Mouse (Mus musculus) urinary bladder, postnatal 14 days (tissue): ENCODE results near the gene Ccdc9b.

ENCODE experiments used
- DNase-seq: peaks from one replicate; pipeline ENCODE4 v3.0.0; 2021; ENCODE audit warnings: low spot score

Ccdc9b gene

DNA sequence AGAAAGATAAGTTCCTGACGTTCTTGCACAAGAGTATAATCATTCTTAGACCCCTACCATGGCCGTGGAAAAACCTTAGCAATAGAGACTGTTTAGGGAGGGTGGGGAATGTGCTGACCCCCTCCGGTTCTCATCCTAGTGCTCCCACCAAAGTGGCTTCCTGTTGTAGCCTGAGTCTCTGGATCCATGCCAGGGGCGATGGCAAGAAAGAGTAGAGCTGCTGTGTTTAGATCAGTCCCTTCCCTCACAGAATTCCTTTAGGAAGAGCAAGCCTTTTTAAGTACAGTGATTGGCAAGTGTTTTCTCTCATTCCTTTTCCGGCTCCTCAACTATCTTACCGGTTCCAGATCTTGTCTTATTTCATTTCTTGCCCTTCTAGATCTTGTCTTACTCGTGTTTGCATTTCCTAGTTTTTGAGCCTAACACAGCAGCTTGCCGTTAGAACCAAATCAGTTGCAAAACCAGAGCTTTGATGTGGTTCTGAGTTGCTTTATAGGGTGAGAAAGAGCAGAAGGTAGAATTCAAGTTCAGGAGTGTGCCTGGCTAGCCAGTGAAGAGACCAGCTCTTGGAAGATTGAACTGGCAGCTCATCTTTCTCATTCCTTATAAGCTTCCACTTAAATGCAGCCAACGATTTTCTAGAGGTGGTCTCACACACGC is 15.0 kb downstream of the Ccdc9b start:
- DNase-seq = no peak

DNA sequence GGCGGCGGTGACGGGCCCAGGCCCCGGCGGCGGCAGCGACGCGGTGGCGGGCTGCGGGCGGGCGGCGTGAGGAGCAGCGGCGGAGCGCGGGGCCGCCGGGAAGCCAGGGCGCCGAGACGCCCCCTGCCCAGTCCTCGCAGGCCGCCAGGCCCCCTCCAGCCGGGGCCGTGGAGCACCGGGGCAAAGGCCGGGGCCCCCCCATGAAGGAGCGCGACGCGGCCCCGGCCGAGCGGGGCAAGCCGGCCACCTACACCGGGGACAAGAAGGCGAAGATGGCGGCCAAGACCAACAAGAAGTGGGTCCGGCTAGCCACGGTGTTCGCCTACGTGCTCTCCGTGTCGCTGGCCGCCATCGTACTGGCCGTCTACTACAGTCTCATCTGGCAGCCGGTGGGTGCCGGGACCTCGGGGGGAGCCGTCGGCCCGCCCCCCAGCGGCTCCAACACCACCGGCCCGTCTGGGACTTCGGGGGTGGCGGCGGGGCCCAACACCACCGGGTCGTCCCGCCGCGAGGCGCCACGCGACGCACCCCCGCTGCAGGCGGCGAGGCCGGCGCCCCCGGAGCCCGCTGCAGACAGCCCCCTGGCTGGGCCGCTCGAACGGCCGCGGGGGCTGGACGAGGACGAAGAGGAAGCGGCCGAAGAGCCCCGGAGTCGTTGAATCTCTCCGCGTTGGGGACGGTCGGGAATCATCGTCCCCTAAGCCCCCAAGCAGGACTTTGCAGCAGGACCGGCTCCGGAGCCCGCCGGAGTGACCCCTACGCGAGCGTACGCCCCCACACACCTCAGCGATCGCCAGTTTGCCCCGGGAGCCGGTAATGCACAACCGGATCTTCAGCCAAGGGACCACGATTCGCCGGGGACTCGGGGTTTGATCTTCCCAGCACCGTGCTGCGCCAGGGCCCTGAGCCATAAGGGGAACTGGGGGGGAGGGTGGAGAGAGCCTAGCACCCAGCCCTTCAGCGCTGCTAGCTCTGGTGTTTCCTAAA is 16.3 kb downstream of the Ccdc9b start:
- DNase-seq = no peak

DNA sequence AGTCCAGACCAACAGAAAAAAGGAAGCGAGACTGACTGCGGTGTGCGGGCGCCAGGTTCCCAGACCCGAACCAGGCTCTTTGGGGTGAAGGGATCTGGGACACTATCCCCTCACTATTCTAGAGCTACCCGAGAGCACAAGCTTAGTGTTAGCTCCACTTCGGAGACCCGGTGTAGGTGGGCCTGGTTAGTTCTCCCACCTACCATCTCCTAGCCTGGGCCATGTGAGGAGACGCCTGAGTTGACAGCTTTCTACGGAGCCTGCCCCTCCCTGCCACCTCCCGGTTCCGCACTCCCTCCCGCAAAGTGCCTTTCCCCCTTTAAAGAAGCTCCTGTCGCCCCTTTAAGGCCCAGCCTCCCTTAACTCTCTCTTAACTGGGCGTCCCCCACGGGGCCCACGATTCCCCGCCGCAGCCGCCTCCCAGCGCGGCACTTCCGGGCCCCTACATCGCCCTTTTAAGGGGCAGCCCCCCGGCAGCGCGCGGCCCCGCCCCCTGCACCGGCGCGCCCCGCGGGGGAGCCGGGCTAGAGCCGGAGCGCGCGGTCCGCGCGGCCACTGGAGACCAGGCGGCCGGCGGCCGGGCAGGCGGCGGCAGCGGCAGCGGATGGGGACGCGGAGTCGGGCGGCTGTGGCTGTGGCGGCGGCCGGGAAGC is 17.1 kb downstream of the Ccdc9b start, which contains the start of gene Inafm2:
Gene Inafm2, plus strand, starts transcription at position 527 of the 653 bp plus-strand sequence.
- DNase-seq = peak; percentile 90

DNA sequence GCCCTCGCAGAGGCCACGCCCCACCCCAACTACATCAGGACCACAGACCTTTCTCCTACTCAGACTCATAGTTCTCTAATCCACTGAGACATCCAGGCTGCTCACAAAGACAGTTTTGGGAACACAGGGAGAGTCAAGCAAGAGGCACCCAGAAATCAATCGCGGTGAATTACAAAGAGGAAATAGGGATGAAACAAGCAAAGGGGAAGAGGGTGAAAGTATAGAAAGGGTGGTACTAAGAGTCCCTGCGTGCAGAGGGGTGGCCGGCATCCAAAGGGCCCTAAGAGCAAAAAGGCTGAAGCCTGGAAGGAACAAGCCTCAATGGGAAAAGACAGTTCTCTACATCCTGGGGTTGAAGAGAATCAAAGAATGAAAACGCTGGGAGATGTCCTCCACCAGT is 17.8 kb downstream of the Ccdc9b start:
- no peak for DNase-seq

DNA sequence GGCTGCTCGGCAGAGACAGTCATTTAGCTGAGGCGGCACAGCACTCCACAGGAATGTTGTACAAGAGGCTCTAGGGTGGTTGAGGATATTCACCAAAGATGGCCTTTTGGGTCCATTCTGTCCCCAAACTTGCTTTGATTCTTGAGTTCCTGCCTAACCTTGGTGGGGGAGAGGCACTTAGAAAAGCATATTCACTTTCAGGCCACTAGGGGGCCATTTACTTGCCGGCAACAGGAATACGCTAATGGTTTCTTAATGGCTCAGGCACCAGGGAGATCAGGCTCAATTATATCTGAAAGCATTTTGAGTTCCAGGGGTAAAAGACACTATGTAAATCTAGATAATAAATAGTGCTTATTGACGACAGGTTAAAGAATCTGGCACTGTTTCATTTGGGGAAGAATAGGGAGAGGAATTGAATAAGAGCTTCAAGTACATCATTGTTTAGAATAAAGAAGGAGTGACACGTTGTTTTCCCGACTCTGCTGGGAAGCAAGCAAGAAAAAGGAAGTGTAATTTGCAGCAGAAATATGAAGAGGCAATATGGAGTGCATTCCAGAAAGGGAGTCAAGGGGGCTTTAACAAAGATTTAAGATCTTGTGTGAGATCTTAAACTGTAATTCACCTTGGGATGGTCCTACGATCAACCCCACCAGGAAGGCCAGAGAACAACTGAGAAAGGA is 19.1 kb downstream of the Ccdc9b start:
- DNase-seq = no peak

DNA sequence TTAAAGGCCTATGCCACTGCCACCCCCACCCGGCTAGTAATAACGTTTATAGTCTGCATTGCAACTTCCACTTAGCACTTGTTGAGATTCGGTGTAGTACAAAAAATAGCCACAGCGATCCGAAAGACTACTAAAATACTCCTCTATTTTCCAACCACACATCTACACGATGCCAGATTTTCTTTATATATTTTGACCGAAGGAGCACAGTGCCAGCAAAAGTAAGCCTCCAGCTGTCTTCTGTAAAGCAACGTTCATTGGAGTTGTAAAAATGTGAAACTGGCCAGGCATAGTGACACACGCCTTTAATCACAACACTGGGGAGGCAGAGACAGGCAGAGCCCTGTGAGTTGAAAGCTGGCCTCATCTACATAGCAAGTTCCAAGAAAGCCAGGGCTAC is 21.3 kb downstream of the Ccdc9b start:
- DNase-seq = no peak

DNA sequence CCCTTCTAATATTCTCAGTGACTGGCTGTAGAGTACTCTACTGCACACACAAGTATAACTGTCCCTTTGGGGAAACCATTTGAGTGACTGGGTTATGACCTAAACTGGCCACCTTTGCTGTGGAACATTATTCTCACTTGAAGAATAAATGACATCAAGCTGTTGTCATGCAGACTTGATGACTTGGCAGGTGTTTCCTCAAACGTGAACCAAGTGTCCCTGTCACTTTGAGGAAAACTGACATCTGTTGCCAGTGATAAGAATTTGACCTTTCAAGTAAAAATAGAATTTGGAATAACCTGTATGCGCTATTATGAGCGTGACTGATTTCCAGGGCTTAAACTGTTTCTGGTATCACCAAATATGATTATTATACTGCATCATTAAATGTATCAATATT is 22.1 kb downstream of the Ccdc9b start:
- no peak for DNase-seq

DNA sequence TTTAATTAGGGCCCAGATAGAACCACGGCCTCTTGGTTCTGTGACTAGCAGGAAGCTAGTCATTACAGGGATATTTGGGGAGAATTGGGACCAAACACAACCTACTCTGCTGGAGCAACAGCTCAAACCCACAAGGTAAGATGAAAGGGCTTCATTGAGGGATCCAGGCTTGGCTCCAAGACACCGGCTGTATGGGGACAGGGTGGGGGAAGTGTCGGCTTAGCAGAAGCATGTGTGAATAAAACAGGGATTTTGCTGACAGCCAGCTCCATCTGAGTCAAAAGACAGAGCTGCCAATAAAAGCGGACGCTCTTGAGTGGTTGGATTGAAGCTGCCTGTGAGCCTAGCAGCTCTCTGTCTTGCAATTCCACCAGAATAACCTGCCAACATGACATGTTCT is 29.1 kb downstream of the Ccdc9b start:
- no peak for DNase-seq

DNA sequence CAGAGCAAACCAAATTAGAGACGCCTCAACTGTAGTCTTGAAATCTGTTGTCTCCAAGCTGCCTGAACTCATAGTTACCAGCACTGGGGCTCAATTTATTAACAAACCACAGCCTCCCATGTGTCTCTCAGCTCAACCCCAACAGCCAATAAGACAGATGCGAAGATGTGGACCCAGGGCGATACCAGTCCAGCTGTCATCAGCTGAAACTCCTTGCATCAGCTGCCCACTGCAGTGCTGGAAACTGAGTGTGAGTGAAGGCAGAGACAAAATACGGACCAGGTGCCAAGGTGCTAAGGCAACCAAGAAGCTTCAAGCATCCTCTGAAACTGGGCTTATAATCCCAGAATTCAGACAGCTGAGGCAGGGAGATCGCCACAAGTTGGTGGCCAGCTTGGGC is 30.5 kb downstream of the Ccdc9b start:
- DNase-seq = no peak

DNA sequence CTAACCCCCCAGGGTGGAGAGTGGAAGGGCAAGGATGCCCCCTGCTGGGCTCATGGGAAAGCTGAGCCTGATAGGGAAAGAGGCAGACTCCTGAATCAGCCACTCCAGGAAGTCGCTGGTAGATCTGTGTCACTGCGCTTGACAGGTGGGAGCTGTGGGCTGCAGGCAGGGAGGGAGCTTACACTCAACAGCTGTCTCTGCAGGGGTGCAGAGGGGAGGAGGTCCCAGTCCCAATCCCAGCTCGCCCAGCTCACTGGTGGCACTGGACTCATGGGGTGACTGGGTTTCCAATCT is 31.9 kb downstream of the Ccdc9b start:
- peak; percentile 71 for DNase-seq

DNA sequence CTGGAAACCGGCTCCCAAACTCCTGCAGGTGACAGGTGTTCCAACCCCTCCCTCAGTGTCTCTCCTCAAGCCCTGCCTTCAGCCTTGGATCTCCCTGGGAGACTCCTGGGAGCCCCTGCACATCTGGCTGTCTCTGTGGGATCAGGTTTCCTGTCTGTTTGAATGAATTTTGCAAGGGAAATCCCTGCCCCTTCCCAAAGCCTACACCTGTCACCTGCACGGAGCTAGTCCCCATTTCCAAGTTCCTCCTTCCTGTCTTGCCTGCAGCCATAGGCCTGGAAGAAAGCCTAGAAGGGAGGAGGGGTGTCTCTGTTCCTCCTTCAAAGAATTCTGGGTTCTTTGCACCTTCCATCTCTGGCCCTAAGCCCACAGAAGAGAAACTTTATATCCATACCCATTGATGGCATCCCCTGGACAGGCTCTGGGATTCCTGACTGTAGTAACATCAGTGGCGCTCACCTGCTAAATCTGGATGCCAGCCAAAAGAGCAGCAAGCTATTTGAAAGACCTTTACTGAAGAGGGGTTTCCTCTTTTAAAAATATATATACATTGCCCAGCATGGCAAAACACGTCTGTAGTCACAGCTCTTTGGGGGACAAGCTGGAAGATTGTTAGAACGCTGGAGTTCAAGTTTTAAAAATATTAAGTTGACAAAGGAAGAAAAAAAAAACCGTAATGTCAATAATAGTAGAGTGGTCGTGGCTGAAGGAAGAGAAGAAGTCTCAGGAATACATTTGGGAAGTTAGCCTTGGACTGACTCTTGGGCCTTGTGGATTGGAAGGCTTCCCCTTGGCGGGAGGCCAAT is 32.4 kb downstream of the Ccdc9b start:
- DNase-seq = no peak

DNA sequence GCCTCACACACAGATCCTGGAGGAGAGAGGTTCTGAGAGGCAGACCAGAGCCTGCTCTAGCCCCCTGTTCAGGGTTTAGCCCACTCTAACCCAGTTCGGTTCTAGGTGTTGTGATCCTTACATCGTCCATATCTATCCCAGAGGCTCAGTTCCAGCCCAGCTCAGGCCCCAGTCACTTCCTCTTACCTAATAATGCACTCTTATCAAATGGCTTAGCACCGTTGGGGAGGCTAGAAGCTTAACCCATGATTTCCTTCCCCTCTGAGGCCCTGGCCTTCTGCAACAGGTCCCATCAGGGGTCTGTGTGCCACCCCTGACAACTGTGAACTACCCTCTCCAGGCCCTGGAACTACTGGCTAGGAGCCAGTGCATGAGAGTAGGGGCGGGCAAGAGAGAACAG is 33.3 kb downstream of the Ccdc9b start:
- no peak for DNase-seq

DNA sequence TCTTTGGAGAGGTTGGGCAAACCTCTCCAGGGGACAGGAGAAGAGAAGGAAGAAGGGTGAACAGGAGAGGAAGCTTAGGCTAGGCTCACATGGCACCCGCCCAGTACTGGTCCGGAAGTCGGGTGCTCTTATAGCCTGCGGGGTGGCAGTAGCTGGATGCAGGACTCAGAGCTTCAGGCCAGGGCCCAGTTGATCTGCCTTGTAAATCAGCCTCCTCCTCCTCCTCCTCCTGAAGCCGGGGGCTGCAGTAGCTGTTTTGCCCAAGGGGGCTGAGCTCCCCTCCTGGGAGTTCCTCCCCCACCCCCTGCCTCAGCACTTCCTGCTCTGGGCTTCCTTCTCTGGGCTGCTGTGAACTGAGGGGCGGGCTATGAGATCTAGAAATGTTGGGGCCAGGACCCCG is 34.1 kb downstream of the Ccdc9b start, which contains the start of gene Plcb2:
Gene Plcb2, minus strand, starts transcription at position 102 of the 400 bp plus-strand sequence.
- DNase-seq = no peak

DNA sequence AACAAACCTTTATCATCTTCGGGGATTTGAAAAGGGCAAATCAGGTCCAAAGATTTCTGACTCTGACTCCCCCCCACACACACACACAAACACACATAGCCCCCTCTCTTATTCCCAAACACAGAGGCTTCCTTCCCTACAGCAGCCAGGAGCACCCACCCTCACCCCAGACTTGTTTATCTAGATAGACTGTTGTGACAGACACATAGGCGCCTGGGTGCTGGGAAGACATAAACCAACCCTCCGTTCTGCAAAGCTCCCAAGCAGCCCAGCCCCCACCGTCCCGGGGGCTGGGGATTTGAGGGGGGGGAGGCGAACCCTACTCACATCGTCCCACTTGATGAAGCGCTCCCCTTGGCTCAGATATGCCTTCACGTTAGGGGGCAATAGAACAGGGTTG is 34.5 kb downstream of the Ccdc9b start:
- no peak for DNase-seq

DNA sequence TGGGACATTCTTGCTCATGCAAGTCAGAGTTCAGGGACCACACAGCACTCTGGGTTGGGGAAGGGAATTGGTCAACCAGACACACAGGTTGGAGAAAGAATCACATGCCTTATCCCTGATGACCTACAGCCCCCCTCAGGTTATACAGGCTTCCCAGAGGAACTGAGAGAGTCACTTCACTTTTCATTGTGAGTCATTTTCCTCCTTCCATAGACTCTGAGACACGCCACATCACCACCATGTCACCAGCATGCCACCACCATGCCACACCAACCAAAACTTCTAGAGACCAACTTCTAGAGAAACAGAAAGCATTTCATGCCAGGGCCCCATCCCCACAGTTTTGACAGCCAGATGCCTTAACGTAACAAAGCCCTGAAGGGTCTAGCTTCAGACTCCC is 35.6 kb downstream of the Ccdc9b start:
- DNase-seq = no peak

DNA sequence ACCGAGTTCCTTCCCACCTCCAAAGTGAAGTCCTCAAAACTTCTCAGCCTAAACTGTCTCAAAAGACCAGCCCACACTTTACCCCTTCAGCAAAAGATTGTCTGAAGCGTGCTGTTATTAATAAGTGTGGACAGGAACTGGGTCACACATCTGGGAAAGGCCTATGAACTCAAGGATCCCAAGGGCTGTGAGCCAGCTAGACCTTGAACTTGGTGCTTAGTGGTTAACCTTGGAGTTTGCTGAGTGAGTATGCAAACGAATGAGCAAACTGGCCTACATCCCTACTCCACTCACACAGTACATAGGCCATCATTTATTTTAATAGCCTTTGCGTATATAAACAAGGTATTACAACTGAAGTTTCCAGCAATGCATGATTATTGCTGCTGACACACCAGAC is 37.0 kb downstream of the Ccdc9b start:
- no peak for DNase-seq

DNA sequence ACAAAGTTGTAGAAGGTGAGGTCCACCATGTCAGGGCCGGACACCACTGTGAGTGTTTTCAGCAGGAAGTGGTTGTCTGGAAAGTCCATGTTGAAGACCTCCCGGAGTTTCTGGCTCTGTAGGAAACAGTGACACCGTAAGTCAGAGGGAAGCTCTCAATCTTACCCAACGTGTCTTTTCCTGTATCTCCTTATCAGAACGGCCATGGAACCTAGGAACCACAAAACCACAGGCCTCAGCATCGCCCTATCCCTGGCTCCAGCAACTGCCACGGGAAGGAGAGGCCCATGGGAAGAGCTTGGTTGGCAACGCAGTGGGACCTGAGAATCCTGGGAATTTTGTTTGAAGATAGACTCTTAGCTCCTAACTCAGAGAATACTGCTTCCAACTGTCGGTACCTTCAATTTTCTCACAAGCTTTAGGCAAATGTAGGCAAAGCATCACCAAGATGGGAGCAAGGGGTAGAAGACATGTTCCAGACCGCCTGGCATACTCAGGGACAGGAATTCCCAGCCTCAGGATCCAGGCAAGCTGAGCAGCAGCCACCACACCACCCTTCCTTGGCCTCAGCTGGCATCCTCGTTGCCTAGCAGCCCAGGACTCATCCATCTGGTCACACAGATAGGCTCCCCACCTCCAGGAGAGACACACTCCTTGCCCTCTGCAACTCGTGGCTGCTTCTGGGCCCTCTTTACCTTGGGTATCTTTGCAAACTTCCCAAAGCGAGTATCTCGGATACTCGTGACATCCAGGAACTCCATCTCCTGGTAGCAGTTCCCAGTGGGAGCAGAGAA is 38.6 kb downstream of the Ccdc9b start:
- DNase-seq = no peak

DNA sequence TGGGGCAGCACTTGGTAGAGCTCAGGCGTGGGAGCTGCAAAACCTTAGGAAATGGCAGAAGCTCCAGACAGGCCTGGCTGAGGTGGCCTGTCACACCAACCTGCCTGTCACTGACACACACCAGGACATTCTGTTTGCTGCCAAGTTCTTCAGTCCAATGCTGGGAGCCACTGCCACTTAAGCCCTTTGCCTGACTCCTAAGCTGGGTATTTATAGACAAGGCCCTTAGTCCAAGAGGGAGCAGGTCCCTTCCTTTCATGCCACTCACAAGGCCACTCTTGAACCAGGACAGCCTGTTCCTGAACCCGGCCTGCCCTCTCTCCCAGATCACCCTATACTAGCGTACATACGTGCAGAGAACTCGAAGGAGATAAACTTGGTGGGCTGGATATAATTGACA is 45.8 kb downstream of the Ccdc9b start:
- DNase-seq = no peak

DNA sequence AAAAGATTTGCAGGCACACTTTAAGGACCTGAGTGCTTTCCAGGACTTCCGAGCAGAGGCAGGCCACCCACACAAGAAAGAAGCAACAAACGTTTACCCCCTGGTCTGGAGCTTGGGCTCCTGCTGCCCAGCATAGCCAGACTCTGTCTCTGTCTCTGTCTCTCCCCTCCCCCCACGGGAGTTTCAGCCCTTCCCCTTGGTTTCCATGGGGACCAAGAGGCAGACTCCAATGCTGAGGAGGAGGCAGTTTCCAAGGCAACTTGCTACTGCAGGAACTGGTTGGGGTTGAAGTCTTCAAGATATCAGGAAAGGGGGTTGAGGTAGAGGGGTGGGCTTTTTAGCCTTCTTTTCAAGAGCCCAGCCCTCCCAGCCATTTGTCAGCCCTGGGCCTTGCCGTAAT is 48.2 kb downstream of the Ccdc9b start:
- DNase-seq = no peak

DNA sequence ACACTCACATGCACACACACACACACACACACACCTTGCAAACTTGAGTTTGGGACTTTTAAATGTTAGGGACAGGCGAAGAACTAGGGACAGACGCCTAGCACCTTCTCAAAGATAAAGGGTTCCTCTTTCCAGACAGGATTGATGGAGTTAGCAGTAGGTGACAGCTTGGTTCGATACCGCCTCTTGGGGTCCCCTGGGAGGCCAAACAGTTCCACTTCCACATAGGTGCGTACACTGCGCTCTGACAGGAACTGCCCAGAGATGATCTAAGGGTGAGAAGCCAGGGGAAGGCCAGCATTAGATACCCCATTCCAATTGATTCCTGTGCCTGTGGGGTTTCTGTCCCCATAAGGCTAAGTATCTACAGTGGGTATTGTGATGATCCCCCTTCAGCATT is 48.8 kb downstream of the Ccdc9b start:
- no peak for DNase-seq

DNA sequence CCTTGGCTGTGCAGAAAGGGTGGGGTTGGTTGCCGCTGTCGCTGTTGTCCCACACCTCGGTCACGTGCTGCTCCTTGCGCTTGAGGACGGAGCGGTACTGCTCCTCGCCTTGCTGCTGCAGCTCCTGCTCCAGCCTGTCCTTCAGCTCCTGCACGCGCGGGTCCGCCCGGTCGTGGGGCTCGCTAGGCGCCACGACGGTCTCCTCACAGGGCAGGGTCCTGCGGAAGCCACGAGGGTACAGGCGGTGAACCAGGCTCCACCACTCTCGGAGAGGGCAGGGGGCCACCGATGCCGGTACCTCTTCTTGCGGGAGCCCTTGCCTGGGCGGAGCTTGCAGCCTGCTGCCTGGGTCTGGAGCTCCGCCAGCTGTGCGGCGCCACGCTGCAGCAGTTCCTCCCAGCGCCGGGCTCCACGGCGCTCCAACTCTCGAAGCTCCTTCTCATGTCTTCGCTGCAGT is 51.4 kb downstream of the Ccdc9b start:
- peak; percentile 46 for DNase-seq
